ENCODE assay signal across 6 mouse cellular contexts in genomic region chr6:47753144-47753543, GRCm38 (mm10).
DNase-seq lines count a peak whose midpoint lies in the region; ATAC-seq lines count a peak whose summit lies in the region.
"Not testable (repeated sequence)": the region's sequence is repeated elsewhere in the genome, so short reads cannot be mapped to it uniquely, and the experiment has no call there.

No protein-coding gene starts in this region.

- not testable (repeated sequence) for H3K4me2 ChIP-seq in liver, embryonic 13.5 days

- WGBS in liver, embryonic 13.5 days (ENCODE audit: insufficient replicate concordance) = 3% methylated on average over 13 of the region's 44 CpGs

- not testable (repeated sequence) for H3K4me1 ChIP-seq in liver, embryonic 13.5 days (replicated peaks)

- DNase-seq in T-cell, adult 2 months (ENCODE audit: low spot score) = peak; percentile 31
- DNase-seq in cerebellum, adult 11-12 months = peak; percentile 69
- peak; percentile 71 for DNase-seq in cerebellum, adult 9-11 months
- DNase-seq in heart, adult 9 months (ENCODE audit: low spot score in 2 of 2) = peak; percentile 35 to 42
- peak; percentile 19 for DNase-seq in layer of hippocampus, adult 11-12 months (ENCODE audit: low spot score)
- peak; percentile 42 for DNase-seq in liver, embryonic 13.5 days

- not testable (repeated sequence) for ATAC-seq in liver, embryonic 13.5 days (ENCODE audit: low read depth)

- H3K9ac ChIP-seq in liver, embryonic 13.5 days = not testable (repeated sequence)

- H3K27ac ChIP-seq in liver, embryonic 13.5 days = not testable (repeated sequence)

- H3K36me3 ChIP-seq in liver, embryonic 13.5 days = not testable (repeated sequence)

- not testable (repeated sequence) for H3K4me3 ChIP-seq in liver, embryonic 13.5 days (replicated peaks)

- H3K27me3 ChIP-seq in liver, embryonic 13.5 days = not testable (repeated sequence)

- H3K9me3 ChIP-seq in liver, embryonic 13.5 days (replicated peaks) = not testable (repeated sequence)

Comparison
In these comparisons a context has a peak if more than half of its experiments do, and no peak if none do; other contexts are left out.
1. DNase-seq: peak in every context shown above with its lines; median percentile 71 in cerebellum, adult 9-11 months; 69 in cerebellum, adult 11-12 months; 42 in liver, embryonic 13.5 days; 38 in heart, adult 9 months; 31 in T-cell, adult 2 months; 19 in layer of hippocampus, adult 11-12 months.